Mouse (Mus musculus): Measurements from ENCODE around the gene Usf3.

DNA sequence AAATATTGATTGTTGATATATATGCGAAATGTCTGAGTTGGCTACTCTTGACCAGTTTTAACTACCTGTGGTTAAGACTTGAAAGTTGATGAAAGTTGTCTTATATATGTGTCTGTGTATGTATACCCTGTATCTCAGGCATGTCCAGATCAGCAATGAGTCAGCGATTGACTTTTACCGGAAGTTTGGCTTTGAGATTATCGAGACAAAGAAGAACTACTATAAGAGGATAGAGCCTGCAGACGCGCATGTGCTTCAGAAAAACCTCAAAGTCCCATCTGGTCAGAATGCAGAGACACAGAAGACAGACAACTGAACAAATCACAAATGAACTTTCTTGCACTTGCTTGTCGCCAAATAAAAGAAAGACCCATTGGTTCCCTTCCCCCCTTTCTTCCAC, 13.7 kb upstream of the Usf3 start:
- TF ChIP-seq POLR2A (IDR thresholded peaks at IDR 0.05; ENCODE audit: insufficient read depth, low read depth, low read length), result no peak
- TF ChIP-seq CTCF (IDR thresholded peaks at IDR 0.05), result no peak

Data from heart, adult 2 months (tissue).